Mouse (Mus musculus): ENCODE data around the gene Rac2.

Gene Rac2

GRCm38 (mm10) chr15:78547415-78548335, 24.9 kb downstream of the Rac2 start:
- DNase-seq (ENCODE audit: low read depth, low spot score), result peak; percentile 84

GRCm38 (mm10) chr15:78546060-78546459, 26.5 kb downstream of the Rac2 start:
- no peak for DNase-seq (ENCODE audit: low read depth, low spot score)

GRCm38 (mm10) chr15:78544561-78545001, 28.0 kb downstream of the Rac2 start, which contains the start of gene Sstr3:
Sstr3 (minus strand) TSS chr15:78544685.
- DNase-seq (ENCODE audit: low read depth, low spot score), result no peak

- DNase-seq (ENCODE audit: low read depth, low spot score), result no peak
These were observed 28.5 kb downstream of the Rac2 start for GRCm38 (mm10) chr15:78544041-78544440.

- DNase-seq (ENCODE audit: low read depth, low spot score), result no peak
These were observed 29.7 kb downstream of the Rac2 start for GRCm38 (mm10) chr15:78542767-78543303.

- no peak for DNase-seq (ENCODE audit: low read depth, low spot score)
These were observed 30.4 kb downstream of the Rac2 start for GRCm38 (mm10) chr15:78542098-78542766.

- no peak for DNase-seq (ENCODE audit: low read depth, low spot score)
These were observed 31.0 kb downstream of the Rac2 start for GRCm38 (mm10) chr15:78541606-78542005.

- DNase-seq (ENCODE audit: low read depth, low spot score), result no peak
These were observed 31.5 kb downstream of the Rac2 start for GRCm38 (mm10) chr15:78541036-78541435.

- no peak for DNase-seq (ENCODE audit: low read depth, low spot score)
These were observed 36.7 kb downstream of the Rac2 start for GRCm38 (mm10) chr15:78535723-78536421.

- no peak for DNase-seq (ENCODE audit: low read depth, low spot score)
These were observed 39.2 kb downstream of the Rac2 start for GRCm38 (mm10) chr15:78533346-78533835.

GRCm38 (mm10) chr15:78532566-78533345, 39.8 kb downstream of the Rac2 start:
- DNase-seq (ENCODE audit: low read depth, low spot score), result no peak

- peak; percentile 99 for DNase-seq (ENCODE audit: low read depth, low spot score)
These were observed 40.6 kb downstream of the Rac2 start for GRCm38 (mm10) chr15:78531901-78532469.

GRCm38 (mm10) chr15:78531451-78531720, 41.2 kb downstream of the Rac2 start:
- no peak for DNase-seq (ENCODE audit: low read depth, low spot score)

- DNase-seq (ENCODE audit: low read depth, low spot score), result no peak
These were observed 41.7 kb downstream of the Rac2 start, which contains the start of gene C1qtnf6 for GRCm38 (mm10) chr15:78530671-78531450. C1qtnf6 (minus strand) TSS chr15:78531416.

- DNase-seq (ENCODE audit: low read depth, low spot score), result no peak
These were observed 42.4 kb downstream of the Rac2 start for GRCm38 (mm10) chr15:78530141-78530540.

GRCm38 (mm10) chr15:78529428-78529990, 43.1 kb downstream of the Rac2 start:
- no peak for DNase-seq (ENCODE audit: low read depth, low spot score)

GRCm38 (mm10) chr15:78528726-78529411, 43.7 kb downstream of the Rac2 start:
- peak; percentile 71 for DNase-seq (ENCODE audit: low read depth, low spot score)

- peak; percentile 84 for DNase-seq (ENCODE audit: low read depth, low spot score)
These were observed 44.6 kb downstream of the Rac2 start for GRCm38 (mm10) chr15:78527973-78528372.

GRCm38 (mm10) chr15:78524163-78524562, 48.4 kb downstream of the Rac2 start:
- no peak for DNase-seq (ENCODE audit: low read depth, low spot score)
